Mouse (Mus musculus) cortical plate, adult 2 months (tissue): ENCODE data around the gene Sox6.

ENCODE experiments used
- CTCF ChIP-seq: fragments of 200-500 bp; IDR thresholded peaks from 2 replicates; pipeline ENCODE4 v1.5.1; 2011; ENCODE audit warnings: mild to moderate bottlenecking, control low read depth, low read length; ENCODE audit not compliant: insufficient read depth; ENCODE audit errors: extremely low read depth
- POLR2A ChIP-seq: fragments of 200-500 bp; IDR thresholded peaks from 2 replicates; pipeline ENCODE4 v1.6.1; 2011; ENCODE audit warnings: mild to moderate bottlenecking, low read length, control low read depth; ENCODE audit not compliant: insufficient read depth; ENCODE audit errors: extremely low read depth

GRCm38 (mm10) chr7:115895831-115896230, 142.8 kb downstream of the Sox6 start:
- TF ChIP-seq POLR2A (no peak), CTCF (no peak)
